Mouse (Mus musculus): ENCODE data around the gene Cdc34b.

GRCm38 (mm10) chr11:94713246-94713860 lies 28.2 kb upstream of the Cdc34b start:
- TF ChIP-seq POLR2A (IDR thresholded peaks at IDR 0.05; ENCODE audit: control insufficient read depth, extremely low read depth, insufficient read depth, low read length, poor library complexity) (no peak), CTCF (IDR thresholded peaks at IDR 0.05; ENCODE audit: borderline replicate concordance, control insufficient read depth, extremely low read depth, insufficient read depth, low read length, poor library complexity) (no peak)

Measured in thymus, adult 2 months (tissue).